Mouse (Mus musculus) left cerebral cortex, adult 11 months (tissue): ENCODE results near the gene Cdc37l1.

ENCODE experiments used
- DNase-seq: peaks from one replicate; pipeline ENCODE4 v3.0.0; 2022; ENCODE audit warnings: low spot score

Cdc37l1 gene

DNA sequence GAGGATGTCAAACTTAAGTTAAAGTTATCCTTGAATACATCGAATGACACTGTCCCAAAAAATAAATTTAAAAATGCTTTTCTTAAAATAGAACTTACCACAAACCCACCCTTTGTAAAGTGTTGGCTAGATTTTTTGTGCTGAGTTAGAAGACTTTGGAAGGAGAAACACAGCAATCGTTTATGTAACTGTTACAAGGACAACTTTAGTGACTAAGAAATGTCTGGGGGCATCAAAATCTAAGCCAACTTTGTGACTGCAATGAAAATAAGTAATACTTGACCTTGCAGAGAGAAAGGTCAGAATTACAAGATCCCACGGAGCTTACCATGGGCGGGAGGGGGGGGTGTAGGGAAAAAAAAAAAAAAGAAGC is 56.8 kb downstream of the Cdc37l1 start:
- no peak for DNase-seq

DNA sequence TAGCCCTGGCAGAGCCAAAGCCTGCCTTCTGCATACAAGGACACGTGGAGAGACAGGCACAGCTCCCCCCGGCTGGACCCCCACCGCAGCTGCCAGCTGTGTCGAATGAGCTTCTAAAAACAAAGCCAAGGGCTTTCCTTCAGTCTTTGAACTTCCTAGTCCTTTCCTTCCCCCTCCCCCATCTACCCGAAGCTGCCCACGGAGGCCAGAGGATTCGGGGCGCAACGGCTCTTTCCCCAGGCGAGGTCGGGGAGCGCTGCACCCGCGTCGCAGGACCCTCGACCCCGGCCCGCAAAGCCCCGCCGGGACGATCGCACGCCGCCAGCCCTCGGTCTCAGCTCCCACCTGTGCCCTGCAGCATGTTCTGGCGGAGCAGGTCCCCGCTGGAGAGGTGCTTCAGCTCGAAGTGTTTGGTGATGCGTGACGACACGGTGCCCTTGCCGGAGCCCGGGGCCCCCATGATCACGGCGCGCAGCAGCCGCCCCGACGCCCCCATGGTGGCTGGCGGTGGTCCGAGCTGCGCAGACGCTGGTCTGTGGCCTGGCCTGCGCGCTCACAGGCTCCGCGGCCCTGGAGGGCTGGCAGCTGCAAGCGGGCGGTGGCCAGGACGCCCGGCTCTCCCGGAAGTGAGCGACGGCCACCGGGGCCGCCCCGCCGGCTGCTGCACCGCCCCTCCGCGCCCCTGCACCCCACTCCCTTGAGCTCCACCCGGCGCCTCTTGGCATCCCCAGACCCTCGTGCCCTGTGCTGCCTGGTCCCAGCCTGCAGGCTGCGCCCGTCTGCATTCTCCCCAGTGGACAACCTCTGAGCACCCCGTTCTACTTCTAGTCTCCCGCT is 57.4 kb downstream of the Cdc37l1 start, which contains the start of gene Ak3:
Ak3 (minus strand) TSS at position 628 of the 837 bp plus-strand sequence.
- peak; percentile 57 for DNase-seq

DNA sequence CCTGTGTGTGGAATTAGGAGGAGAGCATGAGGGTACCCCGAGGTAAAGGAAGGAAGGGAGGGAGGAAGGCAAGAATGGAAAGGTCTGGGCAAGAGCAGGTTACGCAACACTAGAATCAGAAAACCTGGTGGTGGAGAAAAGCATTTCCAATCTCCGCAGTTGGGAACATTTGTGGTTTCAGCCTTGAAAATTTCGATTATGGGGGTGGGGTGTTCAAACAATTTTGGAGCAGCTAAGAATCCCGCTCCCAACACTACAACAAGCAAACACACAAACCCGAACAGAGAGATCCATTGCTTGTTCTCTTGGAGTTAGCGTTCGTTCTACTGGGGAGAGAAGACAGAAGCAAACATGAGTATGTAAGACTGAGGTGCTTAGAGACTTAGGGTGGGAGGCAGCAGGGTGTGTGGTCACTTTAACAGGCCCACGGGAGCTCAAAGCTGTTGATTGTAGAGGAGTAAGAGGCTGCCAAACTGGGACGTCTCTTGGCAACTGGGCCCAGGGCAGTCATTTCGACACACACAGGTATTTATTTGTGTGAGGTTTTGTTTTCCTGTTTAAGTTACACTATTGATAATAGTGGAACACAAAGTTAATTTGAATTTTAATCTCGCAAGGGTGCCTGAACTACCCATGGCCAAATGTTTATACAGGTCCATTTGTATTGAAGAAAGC is 59.4 kb downstream of the Cdc37l1 start:
- DNase-seq = no peak

DNA sequence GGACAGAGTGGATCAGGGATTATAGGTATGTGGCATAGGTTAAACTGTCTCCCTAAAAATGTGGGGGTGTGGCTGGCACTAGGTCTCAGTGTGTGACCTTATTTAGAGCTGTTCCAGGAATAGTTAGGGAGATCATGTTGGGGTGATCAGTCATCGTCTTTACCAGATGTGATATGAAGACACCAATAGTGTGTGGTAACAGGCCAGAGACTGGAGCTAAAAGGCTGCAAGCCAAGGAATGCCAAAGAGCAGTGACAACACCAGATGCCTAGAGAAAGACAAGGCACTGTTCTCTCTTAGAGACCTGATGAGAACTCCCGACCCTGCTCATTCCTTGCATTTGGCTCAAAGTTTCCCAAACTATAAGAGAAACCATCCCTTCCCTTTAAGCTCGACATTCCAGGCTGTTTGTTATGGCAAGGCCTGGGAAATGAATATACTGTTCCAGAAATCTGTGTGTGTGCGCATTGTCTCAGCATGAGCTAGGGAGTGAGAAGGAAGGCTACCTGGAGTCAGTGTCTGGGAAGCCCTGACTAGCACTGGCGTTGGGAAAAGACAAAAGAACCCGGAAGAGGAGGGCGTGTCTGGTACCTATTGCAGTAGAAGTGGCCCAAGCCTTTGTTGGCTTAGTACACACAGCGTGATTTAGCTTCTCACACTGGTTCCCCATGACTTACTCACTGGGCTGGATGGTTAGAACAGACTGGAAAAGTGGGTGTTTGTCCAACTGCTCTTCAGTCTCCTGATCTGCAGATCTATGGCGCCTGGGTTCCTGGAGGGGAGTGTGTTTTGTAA is 60.2 kb downstream of the Cdc37l1 start:
- no peak for DNase-seq

DNA sequence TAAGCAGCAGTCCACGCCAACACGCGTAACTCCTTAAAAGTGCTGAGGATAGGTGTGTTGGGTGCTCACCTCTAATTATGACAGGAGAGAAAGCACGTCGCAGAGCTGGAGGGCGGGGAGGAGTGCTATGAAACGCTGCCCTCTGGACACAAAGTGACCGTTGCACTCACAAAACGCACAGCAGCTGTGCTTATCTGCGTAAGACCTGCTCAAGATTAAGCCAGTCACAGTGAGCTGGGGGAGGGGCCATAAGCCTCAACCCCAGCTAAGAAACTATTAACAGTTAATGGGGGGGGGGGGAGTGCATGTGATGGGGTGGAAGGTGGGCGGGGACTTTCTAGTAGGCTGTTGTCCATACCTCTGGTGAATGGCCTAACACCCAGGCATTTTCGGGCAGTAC is 62.6 kb downstream of the Cdc37l1 start:
- DNase-seq = no peak

DNA sequence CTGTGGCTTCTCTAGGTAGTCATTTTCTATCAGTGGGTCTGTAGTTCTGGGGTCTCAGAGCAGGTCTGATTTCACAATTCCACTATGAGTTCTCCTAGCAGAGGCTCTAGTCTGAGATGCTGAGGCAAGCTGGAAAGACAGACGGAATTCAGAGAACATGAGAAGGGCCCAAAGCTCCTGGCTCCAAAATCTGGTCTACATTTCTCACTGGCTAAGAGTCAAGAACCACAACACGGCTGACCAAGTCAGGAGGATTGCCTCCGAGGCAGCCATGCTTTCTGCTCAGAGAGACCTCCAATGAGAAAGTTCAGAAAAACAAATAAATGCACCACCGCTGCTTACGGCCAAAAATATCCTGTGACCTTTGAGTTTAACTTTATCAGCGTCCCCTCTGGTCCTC is 64.4 kb downstream of the Cdc37l1 start:
- no peak for DNase-seq

DNA sequence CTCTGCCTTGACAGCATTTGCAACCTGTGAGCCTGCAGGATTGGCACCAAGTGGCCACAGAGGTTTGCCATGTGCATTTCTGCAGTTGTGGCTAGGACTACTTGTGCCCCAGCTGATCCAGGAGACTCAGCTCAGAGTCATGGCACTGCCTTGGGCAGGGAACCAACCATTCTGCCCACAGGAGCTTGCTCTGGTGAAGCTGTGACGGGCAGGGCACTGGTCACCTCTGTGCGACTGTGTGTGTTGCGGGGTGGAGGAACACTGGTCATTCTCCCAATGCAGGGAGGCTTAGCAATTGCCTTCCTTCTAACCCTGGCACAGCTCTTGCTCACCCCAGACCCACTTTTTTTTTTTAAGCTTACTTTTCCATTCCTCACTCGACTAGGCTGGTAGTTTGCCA is 65.3 kb downstream of the Cdc37l1 start:
- no peak for DNase-seq

DNA sequence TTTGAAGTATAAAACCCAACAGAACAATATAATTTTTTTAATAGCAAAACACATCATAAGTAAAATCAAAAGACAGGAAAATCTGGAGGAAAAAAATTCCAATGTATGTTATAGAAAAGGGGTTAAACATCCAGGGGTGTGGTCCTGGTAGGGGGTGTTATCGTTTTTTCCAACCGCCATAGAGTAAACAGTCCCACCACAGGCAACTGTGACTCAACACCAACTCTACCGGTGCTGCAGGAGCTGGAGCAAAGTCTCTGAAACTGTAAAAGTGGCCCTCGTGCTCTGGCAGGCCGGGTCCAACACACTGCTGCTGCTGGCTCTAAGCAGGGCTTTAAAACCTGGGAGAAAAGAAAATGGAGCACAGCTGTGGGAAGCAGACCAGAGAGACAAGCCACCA is 68.6 kb downstream of the Cdc37l1 start:
- no peak for DNase-seq

DNA sequence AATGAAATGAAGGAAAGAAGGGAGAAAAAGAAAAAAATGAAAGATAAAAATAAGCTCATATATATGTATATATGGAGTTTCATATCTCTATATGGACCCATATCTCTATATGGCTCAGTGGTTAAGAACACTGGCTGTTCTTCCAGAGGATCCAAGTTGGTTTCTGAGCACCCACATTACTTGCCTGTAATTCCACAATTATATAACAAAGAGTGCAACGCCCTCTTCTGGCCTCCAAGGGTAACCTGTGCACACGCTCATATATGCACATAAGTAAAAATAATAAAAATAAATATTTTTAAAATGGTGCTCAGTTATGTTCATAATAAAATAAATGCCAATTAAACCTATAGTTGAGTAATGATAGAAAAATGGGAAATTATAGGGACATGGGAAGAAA is 69.5 kb downstream of the Cdc37l1 start:
- DNase-seq = no peak

DNA sequence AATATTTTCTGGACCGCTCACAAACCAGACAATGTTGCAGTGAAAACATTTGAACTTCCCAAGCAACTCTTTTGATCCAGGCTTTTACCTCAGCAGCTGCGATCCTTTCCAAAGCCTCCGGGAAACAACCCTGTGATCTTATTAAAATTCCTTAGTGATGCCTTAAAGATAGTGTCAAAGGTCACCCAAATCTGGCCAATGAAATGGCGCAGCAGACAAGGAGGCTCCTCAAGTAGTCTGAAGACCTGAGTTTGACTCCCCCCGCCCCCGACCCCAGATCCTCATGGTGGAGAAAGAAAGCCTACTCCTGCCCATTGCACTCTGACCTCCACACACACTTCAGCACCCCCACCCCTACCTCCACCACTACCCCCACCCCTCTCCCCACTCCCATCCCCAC is 70.1 kb downstream of the Cdc37l1 start:
- DNase-seq = no peak

DNA sequence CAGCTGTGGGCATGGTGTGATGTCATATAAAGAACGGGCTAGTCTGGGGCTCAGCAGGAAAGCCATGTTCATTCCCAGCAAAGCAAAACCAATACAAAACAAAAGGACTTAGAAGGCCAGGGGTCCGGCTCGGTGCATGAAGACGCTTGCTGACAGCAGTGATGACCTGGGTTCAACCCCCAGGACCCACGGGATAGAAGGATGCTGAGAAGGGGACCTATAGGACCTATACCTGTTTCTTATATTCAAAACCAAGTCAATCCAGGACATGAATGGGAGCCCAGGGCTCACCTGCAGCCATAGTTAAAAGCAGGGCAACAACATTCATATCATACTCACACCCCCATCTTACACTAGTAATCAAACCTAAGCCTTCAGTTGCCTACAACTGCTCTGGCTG is 72.9 kb downstream of the Cdc37l1 start:
- DNase-seq = no peak

DNA sequence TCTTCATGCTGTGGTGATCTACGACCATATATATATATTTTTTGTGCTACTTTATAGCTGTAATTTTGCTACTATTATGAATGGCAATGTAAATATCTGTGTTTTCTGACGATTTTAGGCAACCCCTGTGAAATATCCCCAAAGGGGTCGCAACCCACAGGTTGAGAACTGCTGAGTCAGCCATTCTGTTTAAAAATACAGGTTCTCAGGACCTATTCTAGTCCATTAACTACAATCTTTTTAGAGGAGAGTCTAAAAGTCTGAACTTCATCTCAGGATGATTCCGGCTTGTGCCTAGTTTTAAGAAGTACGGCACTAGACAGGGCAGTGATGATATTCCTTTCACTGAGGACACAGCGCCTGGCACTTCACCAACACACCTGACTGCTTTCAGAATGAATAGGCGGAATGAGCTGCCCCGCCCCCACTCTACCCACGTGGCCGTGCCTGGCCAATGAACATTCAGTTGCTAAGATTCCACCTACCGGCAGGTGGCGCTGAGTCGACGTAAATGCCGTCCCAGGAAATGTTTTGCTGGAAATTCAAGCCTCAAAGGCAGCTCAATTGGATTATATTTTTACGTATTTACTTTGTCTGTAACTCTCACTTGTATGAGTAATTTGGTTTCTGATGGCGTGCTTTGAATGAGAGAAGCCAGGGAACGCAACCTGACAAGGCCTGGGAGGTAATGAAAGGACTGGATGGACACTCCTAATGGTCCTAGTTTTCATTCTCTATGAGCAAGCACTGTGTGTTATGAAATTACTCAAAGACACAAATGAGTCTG is 73.6 kb downstream of the Cdc37l1 start:
- peak; percentile 87 for DNase-seq

DNA sequence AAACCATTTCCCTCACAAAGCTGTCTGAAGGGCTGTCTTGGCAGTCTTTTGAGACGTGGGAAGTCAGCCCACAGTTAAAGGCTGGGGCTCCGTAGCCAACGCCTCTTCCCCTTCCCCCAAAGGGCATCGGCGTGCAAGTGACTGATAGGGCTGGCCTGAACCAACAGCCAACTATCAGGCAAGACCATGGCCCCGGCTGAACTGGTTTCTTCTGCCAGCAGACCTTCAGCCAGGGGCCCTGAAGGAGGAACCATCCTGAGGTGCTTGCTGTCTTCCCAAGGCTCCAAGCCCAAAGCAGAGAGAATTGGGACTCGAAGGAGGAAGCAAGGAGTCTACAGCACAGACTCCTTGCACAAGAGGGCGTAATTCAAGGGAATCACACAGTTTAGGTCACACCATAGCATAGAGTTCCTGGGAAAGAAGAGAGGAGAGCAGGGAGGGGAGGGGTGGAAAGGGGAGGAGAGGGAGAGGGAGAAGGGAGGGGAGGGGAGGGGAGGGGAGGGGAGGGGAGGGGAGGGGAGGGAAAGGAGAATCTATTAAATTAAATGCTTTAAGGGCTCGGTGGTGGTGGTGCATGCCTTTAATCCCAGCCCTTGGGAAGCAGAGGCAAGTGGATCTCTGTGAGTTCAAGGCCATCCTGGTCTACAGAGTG is 74.4 kb downstream of the Cdc37l1 start:
- no peak for DNase-seq

DNA sequence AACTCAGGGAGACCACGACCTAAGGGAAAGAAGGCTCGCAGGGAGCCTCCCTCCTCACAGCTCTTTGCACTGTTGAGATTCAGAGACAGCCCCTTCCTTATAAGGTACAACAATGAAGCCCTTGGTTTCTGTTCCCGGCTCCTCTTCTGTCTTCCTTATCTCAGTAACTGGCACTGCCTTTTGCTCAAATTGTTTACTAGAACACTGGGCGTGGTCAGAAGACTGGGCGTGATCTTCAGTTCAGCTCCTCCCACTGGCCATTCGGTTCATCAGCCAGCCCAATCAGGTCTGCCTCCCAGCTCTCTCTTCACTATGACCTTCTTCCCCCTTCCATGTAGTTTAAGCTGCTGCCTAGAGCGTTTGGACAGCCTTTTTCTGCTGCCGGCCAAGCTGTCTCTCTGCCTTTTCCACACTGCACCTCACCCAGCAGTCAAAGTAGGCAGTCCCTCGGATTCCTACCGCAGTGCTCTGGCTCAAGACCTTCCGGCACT is 76.9 kb downstream of the Cdc37l1 start:
- DNase-seq = no peak

DNA sequence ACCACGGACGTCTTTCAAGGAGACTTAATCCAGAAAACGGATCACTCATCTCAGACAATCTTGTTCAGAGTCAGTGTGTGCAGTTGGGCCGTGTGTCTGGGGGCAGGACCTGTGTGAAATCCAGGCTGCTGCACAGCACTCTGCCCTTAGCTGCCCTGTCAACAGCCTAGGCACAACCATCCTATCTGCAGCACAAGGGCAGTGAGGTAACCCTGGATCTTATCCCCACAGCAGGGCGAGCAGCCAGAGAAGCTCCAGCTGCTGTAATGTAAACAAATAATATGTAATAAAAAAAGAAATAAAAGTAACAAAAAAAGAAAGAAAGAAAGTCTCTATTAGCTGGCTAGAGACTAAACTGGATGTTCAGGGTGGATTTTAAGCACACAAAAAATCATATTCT is 79.0 kb downstream of the Cdc37l1 start:
- DNase-seq = no peak

DNA sequence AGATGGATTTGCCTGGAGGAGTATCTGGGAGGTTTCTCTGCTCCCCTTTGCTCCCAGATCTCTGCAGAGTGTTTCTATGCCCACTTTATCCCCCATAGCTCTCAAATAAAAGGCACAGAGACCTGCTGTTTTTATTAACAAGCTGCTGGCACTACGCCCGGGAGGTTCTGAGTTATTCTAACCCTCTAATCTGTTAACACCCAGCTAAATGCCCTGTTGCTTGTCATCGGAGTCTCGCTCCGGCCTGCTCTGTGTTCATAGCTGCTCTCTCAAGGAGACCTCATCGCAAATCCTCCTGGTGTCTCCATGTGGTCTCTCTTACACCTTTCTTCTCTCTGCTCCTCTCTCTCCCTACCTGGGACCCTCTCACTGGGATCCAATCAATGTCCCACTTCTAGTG is 84.7 kb downstream of the Cdc37l1 start:
- no peak for DNase-seq
